Mouse (Mus musculus) megakaryocyte, embryonic 14.5 days (primary cell): ENCODE data around the gene Pbxip1.

Source experiments
- FLI1 ChIP-seq: IDR thresholded peaks from 2 replicates; pipeline ENCODE4 v1.6.1; 2012; ENCODE audit warnings: low read length, inconsistent platforms, mixed read lengths
- GATA1 ChIP-seq: IDR thresholded peaks from 3 replicates; pipeline ENCODE4 v1.6.1; 2012; ENCODE audit warnings: mixed read lengths, low read length, inconsistent platforms, borderline replicate concordance

DNA sequence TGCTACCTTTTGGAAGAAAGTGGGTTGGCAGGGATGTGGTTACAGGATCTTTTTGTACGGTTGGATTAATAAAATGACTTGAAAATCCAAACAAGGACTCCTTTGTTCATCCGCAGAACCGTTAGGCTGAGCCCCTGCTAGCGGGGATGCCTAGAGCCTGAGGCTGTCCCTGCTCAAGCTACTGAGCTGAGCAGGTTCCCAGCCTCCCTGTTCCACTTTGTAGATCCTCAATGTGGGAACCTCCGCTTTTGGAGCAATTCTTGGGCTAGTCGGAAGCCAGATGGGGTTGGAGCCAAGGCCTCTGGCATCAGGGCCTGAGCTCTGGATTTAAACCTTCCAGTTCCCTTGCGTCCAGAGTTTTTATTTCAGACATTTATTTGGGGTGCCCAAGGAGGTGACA lies 1.5 kb upstream of the Pbxip1 start:
- TF ChIP-seq GATA1 (no peak), FLI1 (no peak)
